Mouse (Mus musculus) gastrocnemius, adult 2 months (tissue): ENCODE data around the gene Kifap3. TPM values are rescaled to one million over a fixed set of nuclear protein-coding genes. Genes with fewer than 3 reads are reported as not detected.

Experiments used
- DNase-seq: peaks from one replicate; pipeline ENCODE4 v3.0.0; 2022
- H3K27ac ChIP-seq: fragments of 200-600 bp; 2 replicates; pipeline ENCODE4 v1.8.1; 2022; ENCODE audit warnings: mild to moderate bottlenecking
- H3K4me3 ChIP-seq: fragments of 200-600 bp; 2 replicates; pipeline ENCODE4 v1.8.1; 2022; ENCODE audit warnings: mild to moderate bottlenecking, moderate library complexity
- CTCF ChIP-seq: fragments of 200-600 bp; IDR thresholded peaks from 2 replicates; pipeline ENCODE4 v1.8.1; 2022; ENCODE audit warnings: antibody characterized with exemption, mild to moderate bottlenecking, moderate library complexity
- intact Hi-C: fragments of 180-260 bp; cut with DNase I; formaldehyde crosslinking; loops from one replicate; pipeline ENCODE4 v1.15.1; 2025
- total RNA-seq, 2 experiments: library from RNA; stranded (reverse); gene quantifications; 2 replicates each; pipeline ENCODE4 v1.2.3; 2021

The Kifap3 gene
- total RNA-seq, 2 experiments from 2014 or later, result 20.6 to 21.9 TPM

GRCm38 (mm10) chr1:163903411-163903810 is 124.0 kb downstream of the Kifap3 start:
- intact Hi-C loops, result loop anchor here (10.0 kb wide), 2 partner anchors 599 to 809 kb away; no protein-coding TSS in a partner anchor
- no peak for DNase-seq
- no peak overlapping the region for H3K27ac ChIP-seq
- no peak overlapping the region for H3K4me3 ChIP-seq
- no peak for TF ChIP-seq CTCF

GRCm38 (mm10) chr1:163907007-163907811 is 127.8 kb downstream of the Kifap3 start:
- peak overlapping the region; percentile 67 for H3K27ac ChIP-seq
- no peak for TF ChIP-seq CTCF
- no peak for DNase-seq
- intact Hi-C loops, result loop anchor here (10.0 kb wide), 2 partner anchors 602 to 812 kb away; no protein-coding TSS in a partner anchor
- peak overlapping the region; percentile 22; the same call in 1 of the 2 replicates for H3K4me3 ChIP-seq

- intact Hi-C loops, result loop anchor here (10.0 kb wide), 2 partner anchors 604 to 814 kb away; no protein-coding TSS in a partner anchor
- no peak overlapping the region for H3K4me3 ChIP-seq
- TF ChIP-seq CTCF, result no peak
- DNase-seq, result no peak
- no peak overlapping the region for H3K27ac ChIP-seq
Observed at GRCm38 (mm10) chr1:163908389-163908788, 129.0 kb downstream of the Kifap3 start.

- no peak for DNase-seq
- intact Hi-C loops, result loop anchor here (1.0 to 2.0 kb wide), 2 partner anchors 76 to 762 kb away; no protein-coding TSS in a partner anchor
- H3K27ac ChIP-seq, result no peak overlapping the region
- no peak overlapping the region for H3K4me3 ChIP-seq
- TF ChIP-seq CTCF, result peak; percentile 84
Observed at GRCm38 (mm10) chr1:163910343-163910742, 131.0 kb downstream of the Kifap3 start.

- no peak for TF ChIP-seq CTCF
- intact Hi-C loops, result loop anchor here (1.0 to 2.0 kb wide), 2 partner anchors 76 to 762 kb away; no protein-coding TSS in a partner anchor
- Histone ChIP-seq H3K4me3 (no peak overlapping the region), H3K27ac (no peak overlapping the region)
- DNase-seq, result no peak
Observed at GRCm38 (mm10) chr1:163910785-163911184, 131.4 kb downstream of the Kifap3 start.

GRCm38 (mm10) chr1:163911981-163912380 is 132.6 kb downstream of the Kifap3 start:
- DNase-seq, result no peak
- H3K27ac ChIP-seq, result no peak overlapping the region
- intact Hi-C loops, result loop anchor here (2.0 kb wide), 1 partner anchor 763 kb away; no protein-coding TSS in a partner anchor
- no peak for TF ChIP-seq CTCF
- H3K4me3 ChIP-seq, result no peak overlapping the region

GRCm38 (mm10) chr1:163917349-163918160 is 138.2 kb downstream of the Kifap3 start:
- TF ChIP-seq CTCF, result no peak
- intact Hi-C loops, result no loop called here
- H3K27ac ChIP-seq, result no peak overlapping the region
- DNase-seq, result no peak
- H3K4me3 ChIP-seq, result no peak overlapping the region

GRCm38 (mm10) chr1:163924093-163924492 is 144.7 kb downstream of the Kifap3 start:
- intact Hi-C loops, result no loop called here
- TF ChIP-seq CTCF, result no peak
- no peak for DNase-seq
- no peak overlapping the region for H3K27ac ChIP-seq
- no peak overlapping the region for H3K4me3 ChIP-seq

- intact Hi-C loops, result no loop called here
- H3K4me3 ChIP-seq, result peak within 1 kb of the TSS; percentile 77
- no peak for DNase-seq
- no peak for TF ChIP-seq CTCF
- H3K27ac ChIP-seq, result peak within 1 kb of the TSS; percentile 94
Observed at GRCm38 (mm10) chr1:163928846-163929245, 149.5 kb downstream of the Kifap3 start, which contains the start of gene Scyl3. TSS of gene Scyl3 (plus strand) at chr1:163929100.

GRCm38 (mm10) chr1:163929636-163930457 is 150.5 kb downstream of the Kifap3 start:
- H3K27ac ChIP-seq, result peak overlapping the region; percentile 94
- intact Hi-C loops, result no loop called here
- DNase-seq, result peak; percentile 91
- TF ChIP-seq CTCF, result no peak
- peak overlapping the region; percentile 77 for H3K4me3 ChIP-seq

GRCm38 (mm10) chr1:163930458-163930794 is 151.0 kb downstream of the Kifap3 start:
- H3K27ac ChIP-seq, result peak overlapping the region; percentile 94
- TF ChIP-seq CTCF, result no peak
- intact Hi-C loops, result no loop called here
- H3K4me3 ChIP-seq, result peak overlapping the region; percentile 77
- DNase-seq, result no peak

- no peak for DNase-seq
- Histone ChIP-seq H3K27ac (no peak overlapping the region), H3K4me3 (no peak overlapping the region)
- intact Hi-C loops, result no loop called here
- no peak for TF ChIP-seq CTCF
Observed at GRCm38 (mm10) chr1:163931801-163932200, 152.4 kb downstream of the Kifap3 start.
